Mouse (Mus musculus) hindbrain, embryonic 14.5 days (tissue): ENCODE data around the gene Suclg2. TPM values are rescaled to one million over a fixed set of nuclear protein-coding genes. Genes with fewer than 3 reads are reported as not detected.

Source experiments
- ATAC-seq: fragments of 200-750 bp; cut with Nextera tagmentation; 2 replicates; pipeline ENCODE4 v1.8.0; 2017; ENCODE audit warnings: moderate number of reproducible peaks, mild to moderate bottlenecking, moderate TSS enrichment, moderate library complexity; ENCODE audit not compliant: low FRiP score
- DNase-seq: peaks from one replicate; pipeline ENCODE4 v3.0.0-alpha.2; 2015; ENCODE audit warnings: low spot score
- H3K27ac ChIP-seq: fragments of 300-500 bp; sonication (generic); 2 replicates; pipeline ENCODE4 v1.5.1; 2014; ENCODE audit warnings: mild to moderate bottlenecking, moderate library complexity
- H3K27me3 ChIP-seq: fragments of 300-500 bp; sonication (generic); 2 replicates; pipeline ENCODE4 v1.6.1; 2014; ENCODE audit warnings: mild to moderate bottlenecking, low read length, mixed read lengths; ENCODE audit not compliant: control insufficient read depth, insufficient read depth
- H3K36me3 ChIP-seq: fragments of 300-500 bp; sonication (generic); replicated peaks from 2 replicates; pipeline ENCODE4 v1.6.1; 2014; ENCODE audit not compliant: control insufficient read depth, insufficient read depth
- H3K4me1 ChIP-seq: fragments of 300-500 bp; sonication (generic); replicated peaks from 2 replicates; pipeline ENCODE4 v1.6.1; 2014; ENCODE audit warnings: antibody characterized with exemption, low read length, mixed read lengths; ENCODE audit not compliant: control insufficient read depth, insufficient read depth
- H3K4me2 ChIP-seq: fragments of 300-500 bp; sonication (generic); replicated peaks from 2 replicates; pipeline ENCODE4 v1.6.1; 2014; ENCODE audit warnings: mild to moderate bottlenecking, moderate library complexity
- H3K4me3 ChIP-seq: fragments of 300-500 bp; sonication (generic); replicated peaks from 2 replicates; pipeline ENCODE4 v1.5.1; 2014; ENCODE audit warnings: mild to moderate bottlenecking, low read length
- H3K9ac ChIP-seq: fragments of 300-500 bp; sonication (generic); 2 replicates; pipeline ENCODE4 v1.6.1; 2014
- H3K9me3 ChIP-seq: fragments of 300-500 bp; sonication (generic); 2 replicates; pipeline ENCODE4 v1.6.1; 2016; ENCODE audit warnings: low read length; ENCODE audit not compliant: control insufficient read depth
- WGBS: fragments of 180-500 bp; shearing (Covaris S2); extraction: QIAGEN DNeasy Blood & Tissue Kit; methylation state at CpG from one replicate; pipeline ENCODE4 v1.1.7; 2014; 5-methylcytosine and 5-hydroxymethylcytosine counted together
- polyA plus RNA-seq: library from polyadenylated mRNA; unstranded; fragments of >200 nt; fragmentation: Nextera tagmentation; extraction: Ambion mirVana; gene quantifications from 2 replicates; pipeline ENCODE4 v1.2.1, GENCODE M21; 2014

The Suclg2 gene
- polyA plus RNA-seq, 1 experiment from 2014 or later, result 17.0 TPM

GRCm38 (mm10) chr6:95571620-95572019 is 147.0 kb downstream of the Suclg2 start:
- ATAC-seq, result no peak
- no peaks in the 10 kb centered on the region for H3K27me3 ChIP-seq
- H3K9ac ChIP-seq, result no peak overlapping the region
- H3K27ac ChIP-seq, result no peak overlapping the region
- no peak overlapping the region for H3K4me3 ChIP-seq
- H3K9me3 ChIP-seq, result no peaks in the 10 kb centered on the region
- no peak overlapping the region for H3K4me2 ChIP-seq
- 27% methylated on average over 3 of the region's 3 CpGs for WGBS
- peaks cover 10% of the 10 kb centered on the region; the same call in 1 of the 2 replicates for H3K4me1 ChIP-seq
- no peak for DNase-seq
- H3K36me3 ChIP-seq, result no peaks in the 10 kb centered on the region

DNA sequence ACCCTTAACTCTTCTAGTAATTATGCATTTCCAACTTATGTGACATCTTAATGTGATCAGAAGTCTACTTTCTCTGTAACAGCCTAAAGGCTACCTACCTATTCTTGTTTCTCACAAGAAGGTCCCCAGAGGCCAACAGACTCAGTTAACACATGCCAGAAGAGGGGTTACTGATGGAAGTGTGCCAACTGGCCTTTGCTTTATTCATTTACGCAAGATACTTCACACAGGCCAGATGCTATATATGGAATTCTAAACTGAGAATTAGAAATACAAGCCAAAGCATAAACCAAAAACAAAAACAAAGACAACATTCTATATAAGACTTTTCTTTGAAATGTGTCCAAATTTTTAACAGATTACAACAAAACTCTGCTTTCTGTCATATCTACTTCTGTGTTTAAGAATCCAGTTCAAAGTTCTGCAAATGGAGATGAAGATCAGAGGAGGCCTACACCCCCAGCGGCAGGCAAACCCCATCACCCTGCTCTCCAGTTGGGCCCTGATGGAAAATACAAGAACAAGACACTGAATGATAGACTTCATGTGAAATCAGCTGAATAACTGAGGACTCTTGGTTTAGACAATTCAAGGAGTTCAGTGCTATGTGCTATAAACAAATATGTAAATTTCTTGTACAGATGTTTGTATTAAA is 155.1 kb downstream of the Suclg2 start:
- H3K27me3 ChIP-seq, result no peaks in the 10 kb centered on the region
- H3K9me3 ChIP-seq, result no peaks in the 10 kb centered on the region
- H3K9ac ChIP-seq, result no peak overlapping the region
- H3K4me3 ChIP-seq, result no peak overlapping the region
- ATAC-seq, result no peak
- H3K4me1 ChIP-seq, result no peaks in the 10 kb centered on the region
- DNase-seq, result no peak
- H3K27ac ChIP-seq, result no peak overlapping the region
- no peak overlapping the region for H3K4me2 ChIP-seq
- WGBS, result 72% methylated on average over 2 of the region's 2 CpGs
- no peaks in the 10 kb centered on the region for H3K36me3 ChIP-seq

GRCm38 (mm10) chr6:95556320-95556719 is 162.3 kb downstream of the Suclg2 start:
- Histone ChIP-seq H3K27ac (no peak overlapping the region), H3K36me3 (no peaks in the 10 kb centered on the region), H3K9me3 (no peaks in the 10 kb centered on the region), H3K27me3 (no peaks in the 10 kb centered on the region), H3K4me1 (no peaks in the 10 kb centered on the region), H3K4me3 (no peak overlapping the region), H3K4me2 (no peak overlapping the region), H3K9ac (no peak overlapping the region)
- no peak for ATAC-seq
- DNase-seq, result no peak
- 91% methylated on average over 6 of the region's 6 CpGs for WGBS

GRCm38 (mm10) chr6:95552339-95552950 is 166.2 kb downstream of the Suclg2 start:
- Histone ChIP-seq H3K9me3 (no peaks in the 10 kb centered on the region), H3K36me3 (no peaks in the 10 kb centered on the region), H3K4me2 (no peak overlapping the region), H3K27ac (no peak overlapping the region), H3K27me3 (no peaks in the 10 kb centered on the region), H3K9ac (no peak overlapping the region), H3K4me3 (no peak overlapping the region), H3K4me1 (0 out of 2 replicates have a peak, but pooled peaks cover 5% of the 10 kb centered on the region)
- DNase-seq, result no peak
- ATAC-seq, result no peak
- 68% methylated on average over 6 of the region's 6 CpGs for whole genome bisulfite sequencing

GRCm38 (mm10) chr6:95551000-95551399 is 167.6 kb downstream of the Suclg2 start:
- Histone ChIP-seq H3K36me3 (no peaks in the 10 kb centered on the region), H3K27ac (no peak overlapping the region), H3K9me3 (no peaks in the 10 kb centered on the region), H3K9ac (no peak overlapping the region), H3K4me1 (0 out of 2 replicates have a peak, but pooled peaks cover 5% of the 10 kb centered on the region), H3K27me3 (no peaks in the 10 kb centered on the region), H3K4me2 (no peak overlapping the region), H3K4me3 (no peak overlapping the region)
- WGBS, result 42% methylated on average over 4 of the region's 4 CpGs
- DNase-seq, result no peak
- no peak for ATAC-seq

DNA sequence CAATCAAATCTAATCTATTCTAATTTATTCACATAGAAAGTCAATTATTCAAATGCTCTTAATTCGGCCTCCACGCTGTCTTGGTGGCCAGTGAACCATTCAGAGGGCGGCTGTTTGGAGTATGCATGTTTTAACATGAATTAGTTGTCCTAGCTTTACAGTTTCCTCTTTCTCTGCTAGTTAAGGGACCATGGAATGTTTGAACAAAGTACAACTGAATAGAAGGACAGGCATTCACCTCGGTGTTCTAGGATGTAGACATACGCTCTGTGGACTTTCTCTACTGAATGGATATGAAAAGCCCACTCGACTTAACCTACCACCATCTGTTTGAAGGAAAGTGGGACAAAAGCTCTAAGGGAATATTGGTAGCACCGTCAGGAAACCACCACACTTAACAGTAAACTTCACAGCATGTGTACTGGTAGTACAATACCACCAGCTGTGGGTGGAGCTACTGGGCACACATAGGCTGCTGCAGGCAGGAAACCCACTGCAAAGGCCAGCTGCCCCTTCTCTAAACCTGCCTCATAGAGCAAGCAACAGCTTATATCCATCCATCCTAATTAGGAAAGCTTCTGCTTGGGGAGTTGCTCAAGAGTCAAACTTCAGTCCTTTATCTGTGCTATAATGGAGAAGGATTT is 172.3 kb downstream of the Suclg2 start:
- Histone ChIP-seq H3K4me2 (no peak overlapping the region), H3K9me3 (no peaks in the 10 kb centered on the region), H3K36me3 (no peaks in the 10 kb centered on the region), H3K4me1 (0 out of 2 replicates have a peak, but pooled peaks cover 5% of the 10 kb centered on the region), H3K9ac (no peak overlapping the region), H3K27me3 (peaks cover 8% of the 10 kb centered on the region; the same call in 1 of the 2 replicates), H3K27ac (no peak overlapping the region), H3K4me3 (no peak overlapping the region)
- 31% methylated on average over 7 of the region's 7 CpGs for WGBS
- no peak for ATAC-seq
- no peak for DNase-seq

DNA sequence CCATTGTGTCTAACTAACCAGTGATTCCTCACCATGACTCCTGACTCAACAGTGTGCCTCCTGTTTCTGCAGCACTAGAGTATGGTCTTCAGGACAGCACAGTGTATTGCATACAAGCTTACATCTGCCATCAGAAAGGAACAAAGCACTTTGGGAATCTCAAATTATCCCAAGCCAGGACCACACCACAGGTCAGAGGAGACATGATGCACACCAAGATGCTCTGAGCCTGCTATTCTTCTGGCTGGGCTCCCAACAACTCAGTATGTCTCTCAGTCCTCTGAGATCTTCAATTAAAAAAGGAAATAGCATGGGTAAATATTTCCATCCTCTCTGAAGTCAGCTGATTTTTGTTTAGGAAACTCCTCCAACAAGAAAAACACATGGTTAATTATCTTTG is 172.9 kb downstream of the Suclg2 start:
- H3K4me1 ChIP-seq, result 0 out of 2 replicates have a peak, but pooled peaks cover 2% of the 10 kb centered on the region
- no peak overlapping the region for H3K4me3 ChIP-seq
- H3K27ac ChIP-seq, result no peak overlapping the region
- H3K27me3 ChIP-seq, result peaks cover 8% of the 10 kb centered on the region; the same call in 1 of the 2 replicates
- no peaks in the 10 kb centered on the region for H3K9me3 ChIP-seq
- DNase-seq (no peak), ATAC-seq (no peak)
- H3K9ac ChIP-seq, result no peak overlapping the region
- H3K36me3 ChIP-seq, result no peaks in the 10 kb centered on the region
- no peak overlapping the region for H3K4me2 ChIP-seq

- Histone ChIP-seq H3K4me2 (no peak overlapping the region), H3K4me3 (no peak overlapping the region), H3K9me3 (no peaks in the 10 kb centered on the region), H3K4me1 (no peaks in the 10 kb centered on the region), H3K36me3 (no peaks in the 10 kb centered on the region), H3K27ac (no peak overlapping the region), H3K27me3 (peaks cover 8% of the 10 kb centered on the region; the same call in 1 of the 2 replicates), H3K9ac (no peak overlapping the region)
- 80% methylated on average over 3 of the region's 3 CpGs for WGBS
- ATAC-seq, result no peak
- no peak for DNase-seq
Measured at GRCm38 (mm10) chr6:95545296-95545695, 173.3 kb downstream of the Suclg2 start.

GRCm38 (mm10) chr6:95535191-95535590 is 183.4 kb downstream of the Suclg2 start:
- no peaks in the 10 kb centered on the region; the same call in 1 of the 2 replicates for H3K27me3 ChIP-seq
- H3K36me3 ChIP-seq, result no peaks in the 10 kb centered on the region
- no peak for DNase-seq
- H3K4me1 ChIP-seq, result no peaks in the 10 kb centered on the region
- no peak overlapping the region for H3K4me3 ChIP-seq
- no peaks in the 10 kb centered on the region for H3K9me3 ChIP-seq
- H3K9ac ChIP-seq, result no peak overlapping the region
- no peak overlapping the region for H3K4me2 ChIP-seq
- WGBS, result 56% methylated on average over 3 of the region's 3 CpGs
- no peak overlapping the region for H3K27ac ChIP-seq
- no peak for ATAC-seq
